Mouse (Mus musculus) thymus, postnatal 10 days (tissue): ENCODE results near the gene Phrf1.
"Not testable (repeated sequence)": the region's sequence is repeated elsewhere in the genome, so short reads cannot be mapped to it uniquely, and the experiment has no call there.

Experiments used
- DNase-seq, 2 experiments: peaks; one replicate each; pipeline ENCODE4 v3.0.0; 2021; ENCODE audit warnings: low spot score in 2 of 2

Phrf1 gene

DNA sequence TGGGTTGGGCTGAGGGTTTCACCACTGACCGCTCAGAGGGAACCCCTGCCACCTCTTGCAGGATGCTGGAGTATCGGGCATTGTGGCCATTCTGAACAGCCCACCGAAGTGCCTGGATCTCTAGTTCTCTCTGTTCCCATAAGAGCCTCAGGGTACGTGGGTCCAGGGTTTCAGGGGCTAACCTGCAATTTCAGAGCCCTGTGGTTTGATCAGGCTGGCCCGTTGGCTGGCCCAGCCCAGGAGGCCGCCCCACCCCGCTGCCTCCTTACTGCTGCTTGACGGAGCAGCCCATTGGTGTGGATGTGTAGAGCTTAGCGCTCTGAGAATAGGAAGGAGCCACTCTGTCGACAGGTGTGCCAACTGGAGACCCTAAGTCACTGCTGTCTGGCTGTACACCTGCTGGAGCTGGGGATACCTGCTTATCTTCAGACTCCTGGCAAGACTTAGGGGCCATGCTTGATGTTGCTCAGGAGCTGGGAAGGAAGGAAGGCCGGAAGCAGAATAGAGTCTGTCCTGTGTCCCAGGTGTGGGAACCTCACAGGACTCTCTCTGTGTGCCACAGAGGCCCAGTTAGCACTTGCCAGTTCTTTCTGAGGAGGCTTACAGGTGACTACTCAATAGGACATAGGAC lies 14.9 kb upstream of the Phrf1 start, which contains the start of gene Lmntd2:
Lmntd2 (minus strand) TSS at position 476 of the 631 bp plus-strand sequence.
- no peak for DNase-seq

DNA sequence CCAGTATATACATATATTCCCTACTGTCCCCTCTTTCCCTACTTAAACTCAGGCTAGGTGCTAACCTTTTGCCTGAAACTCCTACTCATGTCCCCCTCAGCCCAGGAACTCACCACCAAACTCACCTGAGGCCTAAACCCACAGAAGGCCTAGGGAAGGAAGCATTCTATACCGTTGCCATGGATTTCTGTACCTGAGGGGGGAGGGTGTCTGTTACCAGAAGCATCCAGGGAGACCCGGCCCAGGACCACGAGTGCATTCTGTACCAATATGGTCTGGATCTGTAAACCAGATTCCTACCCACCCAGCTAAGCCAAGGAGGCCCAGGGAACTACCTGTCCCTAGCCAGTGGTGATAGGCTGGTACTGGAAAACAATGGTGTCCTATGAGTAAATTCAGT lies 14.3 kb upstream of the Phrf1 start:
- DNase-seq = no peak

- DNase-seq = peak; percentile 94 to 96
Measured at GRCm38 (mm10) chr7:141215101-141215879, 13.3 kb upstream of the Phrf1 start, which contains the start of gene Rassf7. Gene Rassf7 (plus strand): TSS chr7:141215860.

GRCm38 (mm10) chr7:141215880-141216733 lies 12.5 kb upstream of the Phrf1 start:
- DNase-seq = peak; percentile 39 to 55

GRCm38 (mm10) chr7:141216894-141217293 lies 11.7 kb upstream of the Phrf1 start:
- no peak for DNase-seq

DNA sequence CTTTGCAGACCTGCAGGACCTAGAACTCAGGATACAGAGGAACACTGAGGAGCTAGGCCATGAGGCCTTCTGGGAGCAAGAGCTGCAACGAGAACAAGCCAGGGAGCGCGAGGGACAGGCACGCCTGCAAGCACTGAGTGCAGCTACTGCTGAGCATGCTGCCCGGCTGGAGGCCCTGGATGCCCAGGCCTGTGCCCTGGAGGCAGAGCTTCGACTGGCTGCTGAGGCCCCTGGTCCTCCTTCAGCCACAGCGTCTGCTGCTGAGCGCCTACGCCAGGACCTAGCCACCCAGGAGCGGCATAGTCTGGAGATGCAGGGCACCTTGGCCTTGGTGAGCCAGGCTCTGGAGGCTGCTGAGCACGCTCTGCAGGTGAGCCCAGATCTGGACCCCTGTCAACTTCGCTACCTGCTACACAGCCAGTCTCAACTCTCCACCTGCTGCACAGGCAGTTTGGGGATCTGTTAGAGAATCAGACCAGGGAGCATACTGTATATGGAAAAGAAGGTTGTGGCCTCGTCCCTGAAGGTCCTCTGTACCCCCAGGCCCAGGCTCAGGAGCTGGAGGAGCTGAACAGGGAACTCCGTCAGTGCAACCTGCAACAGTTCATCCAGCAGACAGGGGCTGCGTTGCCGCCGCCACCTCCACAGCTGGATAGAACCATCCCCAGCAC lies 11.1 kb upstream of the Phrf1 start:
- no peak for DNase-seq

DNA sequence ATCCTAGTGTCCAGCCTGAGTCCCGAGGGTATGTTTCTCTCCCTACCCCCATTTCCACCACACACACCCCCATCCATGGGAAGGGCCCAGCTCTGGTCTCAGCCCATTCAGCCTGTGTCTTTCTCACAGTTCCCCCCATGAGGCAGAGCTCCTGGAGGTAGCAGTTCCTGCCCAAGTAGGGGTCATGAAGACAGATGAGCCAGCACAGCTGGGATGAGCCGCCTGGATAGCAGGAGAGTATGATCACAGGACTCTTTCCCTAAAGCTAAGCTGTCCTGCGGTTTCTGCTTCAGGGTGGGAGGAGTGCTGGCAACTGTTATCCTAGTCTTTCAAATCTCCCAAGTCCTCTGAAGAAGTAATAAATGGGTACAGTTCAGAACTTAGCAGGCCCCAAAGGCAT lies 10.4 kb upstream of the Phrf1 start:
- no peak for DNase-seq

GRCm38 (mm10) chr7:141218557-141219133 lies 9.9 kb upstream of the Phrf1 start:
- DNase-seq = no peak

DNA sequence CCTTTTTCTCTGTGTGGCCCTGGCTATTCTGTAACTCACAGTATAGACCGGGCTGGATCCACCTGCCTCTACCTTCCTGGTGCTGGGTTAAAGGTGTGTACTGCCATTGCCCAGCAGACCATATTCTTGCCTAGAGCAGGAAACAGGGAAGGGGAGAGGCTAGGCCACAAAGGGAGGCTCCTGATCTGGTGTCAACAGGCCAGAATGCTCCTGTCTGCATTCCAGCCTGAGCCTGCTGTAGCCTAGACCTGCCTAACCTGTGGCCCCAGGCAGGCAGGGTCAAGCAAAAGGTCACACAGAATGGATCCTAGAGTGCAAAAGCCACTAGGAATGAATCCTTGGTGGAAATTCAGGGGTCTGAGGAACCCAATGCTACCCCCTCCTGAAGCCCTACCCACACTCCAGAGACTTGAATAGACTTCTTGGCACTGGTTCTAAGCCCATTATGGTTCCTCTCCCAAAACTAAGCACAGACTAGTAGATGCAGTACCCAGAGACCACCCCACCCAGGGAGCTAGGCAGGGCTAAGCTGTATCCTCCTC lies 9.0 kb upstream of the Phrf1 start:
- DNase-seq = no peak

DNA sequence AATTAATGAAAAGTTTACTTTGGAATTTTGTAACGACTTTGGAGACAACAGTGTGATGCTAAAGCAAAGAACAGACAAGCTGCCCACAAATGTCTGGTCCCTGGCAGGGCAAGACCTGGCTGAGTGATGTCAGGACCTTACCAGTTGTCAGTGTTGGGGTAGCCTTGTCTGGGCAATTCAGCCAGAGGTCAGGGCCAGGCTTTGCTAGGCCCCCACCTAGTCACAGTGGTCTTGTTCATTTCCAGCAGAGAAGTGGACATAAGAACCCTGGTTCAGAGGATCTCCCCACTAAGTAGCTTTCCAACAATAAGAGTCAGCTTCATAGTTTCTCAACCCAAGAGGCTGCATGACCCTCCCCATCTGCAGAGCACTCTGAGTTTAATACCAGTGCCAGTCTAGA lies 8.2 kb upstream of the Phrf1 start:
- DNase-seq = no peak

GRCm38 (mm10) chr7:141221249-141222125 lies 7.1 kb upstream of the Phrf1 start:
- DNase-seq = peak; percentile 88

DNA sequence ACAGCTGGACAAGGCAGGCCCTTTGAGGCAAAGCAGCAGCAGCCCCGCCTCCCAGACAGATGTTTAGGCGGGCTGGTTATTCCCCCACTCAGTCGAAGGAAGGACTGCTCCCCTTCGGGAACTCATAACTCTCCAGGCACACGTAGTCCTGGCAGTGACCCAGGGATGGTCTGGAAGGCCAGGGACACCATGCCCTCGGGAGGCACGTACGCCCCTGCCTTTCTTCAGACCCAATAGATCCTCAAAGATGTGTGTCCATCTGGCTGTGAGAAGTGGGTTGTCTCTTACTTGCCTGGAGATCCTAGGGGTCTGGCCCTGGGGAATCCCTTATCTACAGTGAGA lies 6.5 kb upstream of the Phrf1 start:
- DNase-seq = no peak

DNA sequence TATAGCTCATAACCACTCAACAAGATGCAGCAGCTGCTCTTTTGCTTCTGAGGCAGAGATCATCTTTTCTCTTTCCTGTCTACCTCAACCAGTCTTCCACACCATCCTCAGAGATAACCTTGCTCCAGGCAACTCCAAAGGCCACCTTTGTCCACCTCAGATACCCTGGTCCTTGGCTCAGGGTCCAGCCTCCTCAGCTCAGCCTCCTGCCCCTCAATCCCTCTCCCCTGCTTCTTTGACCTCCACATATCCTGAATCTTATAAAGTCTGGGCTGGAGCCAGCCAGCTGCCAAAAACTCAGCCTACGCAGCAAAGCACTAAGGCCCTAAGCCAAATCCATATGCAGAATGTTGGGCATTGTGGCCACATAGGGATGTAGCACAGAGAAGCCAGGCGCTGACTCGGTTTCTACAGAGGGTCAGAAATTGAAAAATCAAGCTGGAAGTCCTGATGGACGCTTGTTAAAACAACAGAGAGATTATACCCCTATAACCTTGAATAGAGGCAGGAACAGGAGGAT lies 5.8 kb upstream of the Phrf1 start:
- DNase-seq = no peak

GRCm38 (mm10) chr7:141226535-141226934 lies 2.0 kb upstream of the Phrf1 start:
- no peak for DNase-seq

GRCm38 (mm10) chr7:141227796-141228195 lies 788 bp upstream of the Phrf1 start:
- DNase-seq = no peak

- DNase-seq = no peak
Measured at GRCm38 (mm10) chr7:141229702-141230101, 1.1 kb downstream of the Phrf1 start.

- DNase-seq = no peak
Measured at GRCm38 (mm10) chr7:141230570-141230969, 2.0 kb downstream of the Phrf1 start.

- no peak for DNase-seq
Measured at GRCm38 (mm10) chr7:141231111-141231510, 2.5 kb downstream of the Phrf1 start.

GRCm38 (mm10) chr7:141231551-141231950 lies 3.0 kb downstream of the Phrf1 start:
- DNase-seq = no peak

DNA sequence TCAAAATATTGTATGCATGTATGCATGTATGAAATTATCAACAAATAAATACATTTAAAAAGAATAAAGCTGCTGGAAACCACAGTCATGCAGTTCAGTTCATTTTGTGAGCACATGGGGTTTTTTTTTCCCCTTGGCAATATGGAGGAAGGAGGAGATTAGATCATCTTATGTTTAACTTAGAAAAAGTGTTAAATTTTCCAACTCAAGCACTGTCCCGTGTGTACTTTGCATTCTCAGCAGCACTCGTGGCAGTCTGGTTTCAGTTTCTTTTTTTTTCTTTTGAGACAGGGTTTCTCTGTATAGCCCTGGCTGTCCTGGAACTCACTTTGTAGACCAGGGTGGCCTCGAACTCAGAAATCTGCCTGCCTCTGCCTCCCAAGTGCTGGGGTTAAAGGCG lies 21.9 kb downstream of the Phrf1 start:
- DNase-seq = not testable (repeated sequence)
